Mouse (Mus musculus): ENCODE data around the gene Ube2h. TPM values are rescaled to one million over a fixed set of nuclear protein-coding genes. Genes with fewer than 3 reads are reported as not detected.

Ube2h gene
- polyA plus RNA-seq, 1 experiment from 2014 or later, result 58.4 TPM

GRCm38 (mm10) chr6:30272338-30272905 is 31.9 kb downstream of the Ube2h start:
- Histone ChIP-seq H3K4me2 (no peak overlapping the region), H3K9ac (ENCODE audit: low read depth, low read length) (no peak overlapping the region), H3K36me3 (ENCODE audit: control insufficient read depth, insufficient read depth, low read length) (peaks cover 14% of the 10 kb centered on the region), H3K27me3 (ENCODE audit: control insufficient read depth, insufficient read depth, low read length) (no peaks in the 10 kb centered on the region), H3K4me1 (ENCODE audit: control insufficient read depth, insufficient read depth, low read length) (peaks cover 39% of the 10 kb centered on the region), H3K4me3 (ENCODE audit: low read depth, low read length) (no peak overlapping the region), H3K27ac (ENCODE audit: low read depth, low read length) (0 out of 2 replicates have a peak overlapping the region, but pooled peaks have one; percentile 29), H3K9me3 (replicated peaks; ENCODE audit: control insufficient read depth, low read length) (no peaks in the 10 kb centered on the region)
- 87% methylated on average over 11 of the region's 11 CpGs for WGBS (ENCODE audit: insufficient replicate concordance)
- no peak for ATAC-seq (replicated peaks; ENCODE audit: insufficient number of reproducible peaks, low FRiP score, low TSS enrichment)

- Histone ChIP-seq H3K4me3 (ENCODE audit: low read depth, low read length) (no peak overlapping the region), H3K36me3 (ENCODE audit: control insufficient read depth, insufficient read depth, low read length) (peaks cover 22% of the 10 kb centered on the region), H3K4me2 (no peak overlapping the region), H3K9me3 (replicated peaks; ENCODE audit: control insufficient read depth, low read length) (no peaks in the 10 kb centered on the region), H3K27ac (ENCODE audit: low read depth, low read length) (no peak overlapping the region), H3K27me3 (ENCODE audit: control insufficient read depth, insufficient read depth, low read length) (no peaks in the 10 kb centered on the region), H3K9ac (ENCODE audit: low read depth, low read length) (no peak overlapping the region), H3K4me1 (ENCODE audit: control insufficient read depth, insufficient read depth, low read length) (peaks cover 26% of the 10 kb centered on the region)
- ATAC-seq (replicated peaks; ENCODE audit: insufficient number of reproducible peaks, low FRiP score, low TSS enrichment), result no peak
- WGBS (ENCODE audit: insufficient replicate concordance), result 56% methylated on average over 5 of the region's 5 CpGs
Observed at GRCm38 (mm10) chr6:30269846-30270245, 34.5 kb downstream of the Ube2h start.

DNA sequence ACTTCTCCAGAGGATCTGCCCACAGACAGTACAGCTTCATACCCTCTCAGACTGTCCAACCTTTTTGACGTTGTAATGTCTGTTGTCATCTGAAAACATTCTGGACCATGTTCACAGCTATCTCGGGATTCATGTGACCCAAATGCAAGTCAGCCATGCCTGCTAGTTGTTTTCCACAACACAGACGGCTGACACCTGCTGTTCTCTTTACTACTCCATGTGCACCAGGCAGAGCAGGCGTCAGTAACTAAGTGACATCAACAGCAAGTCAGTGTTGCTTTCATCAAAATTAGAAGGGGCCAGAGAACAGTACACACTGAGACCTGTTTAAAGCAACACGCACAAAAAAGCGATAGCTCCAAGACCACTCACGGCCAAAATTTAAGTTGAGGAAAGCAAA is 36.9 kb downstream of the Ube2h start:
- Histone ChIP-seq H3K4me1 (ENCODE audit: control insufficient read depth, insufficient read depth, low read length) (peaks cover 25% of the 10 kb centered on the region), H3K36me3 (ENCODE audit: control insufficient read depth, insufficient read depth, low read length) (peaks cover 20% of the 10 kb centered on the region), H3K4me2 (no peak overlapping the region), H3K27ac (ENCODE audit: low read depth, low read length) (no peak overlapping the region), H3K9me3 (replicated peaks; ENCODE audit: control insufficient read depth, low read length) (no peaks in the 10 kb centered on the region), H3K9ac (ENCODE audit: low read depth, low read length) (no peak overlapping the region), H3K27me3 (ENCODE audit: control insufficient read depth, insufficient read depth, low read length) (no peaks in the 10 kb centered on the region), H3K4me3 (ENCODE audit: low read depth, low read length) (no peak overlapping the region)
- WGBS (ENCODE audit: insufficient replicate concordance), result 86% methylated on average over 7 of the region's 7 CpGs
- ATAC-seq (replicated peaks; ENCODE audit: insufficient number of reproducible peaks, low FRiP score, low TSS enrichment), result no peak

DNA sequence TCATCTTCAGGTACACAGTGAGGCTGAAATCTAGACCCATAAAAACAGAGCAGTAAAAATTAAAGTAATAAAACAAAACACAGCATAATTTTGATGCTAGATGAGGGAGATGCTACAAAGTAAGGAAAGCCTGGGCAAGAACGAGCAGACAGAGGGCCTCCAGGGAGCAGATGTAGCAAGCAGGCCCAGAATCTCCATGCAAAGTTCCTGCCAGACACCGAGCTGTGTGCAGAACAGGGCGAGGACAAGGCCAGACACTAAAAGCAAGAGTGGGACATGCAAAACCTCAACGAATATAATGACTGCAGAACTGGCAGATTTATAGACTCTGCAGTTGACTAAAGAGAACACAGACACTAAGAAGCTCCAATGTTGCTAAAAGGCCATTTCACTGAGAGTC is 38.9 kb downstream of the Ube2h start:
- Histone ChIP-seq H3K9me3 (replicated peaks; ENCODE audit: control insufficient read depth, low read length) (no peaks in the 10 kb centered on the region), H3K4me3 (ENCODE audit: low read depth, low read length) (no peak overlapping the region), H3K9ac (ENCODE audit: low read depth, low read length) (no peak overlapping the region), H3K4me1 (ENCODE audit: control insufficient read depth, insufficient read depth, low read length) (peaks cover 33% of the 10 kb centered on the region), H3K4me2 (no peak overlapping the region), H3K36me3 (ENCODE audit: control insufficient read depth, insufficient read depth, low read length) (peaks cover 20% of the 10 kb centered on the region), H3K27ac (ENCODE audit: low read depth, low read length) (no peak overlapping the region), H3K27me3 (ENCODE audit: control insufficient read depth, insufficient read depth, low read length) (no peaks in the 10 kb centered on the region)
- WGBS (ENCODE audit: insufficient replicate concordance), result 85% methylated on average over 4 of the region's 4 CpGs
- no peak for ATAC-seq (replicated peaks; ENCODE audit: insufficient number of reproducible peaks, low FRiP score, low TSS enrichment)

DNA sequence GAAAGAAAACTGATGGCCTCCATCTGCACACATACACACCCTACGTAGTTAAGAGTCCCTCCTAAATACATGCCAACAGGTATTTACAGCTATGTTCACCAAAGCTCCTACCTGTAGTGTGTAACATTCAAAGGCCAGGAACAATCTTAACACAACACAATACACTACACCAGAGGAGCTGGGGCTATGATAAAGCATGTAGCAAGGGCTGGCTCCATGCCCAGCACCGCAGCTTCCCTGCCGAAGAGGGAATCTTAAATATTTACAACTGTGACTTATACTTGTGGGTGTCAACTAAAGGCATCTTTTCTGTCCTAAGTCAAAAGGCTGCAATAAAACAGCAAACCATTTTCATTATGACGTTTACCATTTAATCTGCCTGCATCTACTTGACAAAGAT is 41.3 kb downstream of the Ube2h start:
- WGBS (ENCODE audit: insufficient replicate concordance), result 70% methylated on average over 4 of the region's 4 CpGs
- Histone ChIP-seq H3K4me1 (ENCODE audit: control insufficient read depth, insufficient read depth, low read length) (peaks cover 24% of the 10 kb centered on the region), H3K9me3 (replicated peaks; ENCODE audit: control insufficient read depth, low read length) (no peaks in the 10 kb centered on the region), H3K27ac (ENCODE audit: low read depth, low read length) (no peak overlapping the region), H3K4me3 (ENCODE audit: low read depth, low read length) (no peak overlapping the region), H3K27me3 (ENCODE audit: control insufficient read depth, insufficient read depth, low read length) (no peaks in the 10 kb centered on the region), H3K36me3 (ENCODE audit: control insufficient read depth, insufficient read depth, low read length) (peaks cover 30% of the 10 kb centered on the region), H3K4me2 (no peak overlapping the region), H3K9ac (ENCODE audit: low read depth, low read length) (no peak overlapping the region)
- ATAC-seq (replicated peaks; ENCODE audit: insufficient number of reproducible peaks, low FRiP score, low TSS enrichment), result no peak

- no peaks in the 10 kb centered on the region for H3K27me3 ChIP-seq (ENCODE audit: control insufficient read depth, insufficient read depth, low read length)
- H3K4me2 ChIP-seq, result no peak overlapping the region
- H3K9ac ChIP-seq (ENCODE audit: low read depth, low read length), result no peak overlapping the region
- ATAC-seq (replicated peaks; ENCODE audit: insufficient number of reproducible peaks, low FRiP score, low TSS enrichment), result no peak
- H3K36me3 ChIP-seq (ENCODE audit: control insufficient read depth, insufficient read depth, low read length), result peaks cover 16% of the 10 kb centered on the region
- H3K9me3 ChIP-seq (replicated peaks; ENCODE audit: control insufficient read depth, low read length), result no peaks in the 10 kb centered on the region
- no peak overlapping the region for H3K4me3 ChIP-seq (ENCODE audit: low read depth, low read length)
- H3K27ac ChIP-seq (ENCODE audit: low read depth, low read length), result no peak overlapping the region
- peaks cover 21% of the 10 kb centered on the region for H3K4me1 ChIP-seq (ENCODE audit: control insufficient read depth, insufficient read depth, low read length)
- 89% methylated on average over 6 of the region's 6 CpGs for WGBS (ENCODE audit: insufficient replicate concordance)
Observed at GRCm38 (mm10) chr6:30259271-30259670, 45.1 kb downstream of the Ube2h start.

GRCm38 (mm10) chr6:30257962-30258361 is 46.4 kb downstream of the Ube2h start:
- no peak overlapping the region for H3K4me3 ChIP-seq (ENCODE audit: low read depth, low read length)
- H3K9me3 ChIP-seq (replicated peaks; ENCODE audit: control insufficient read depth, low read length), result no peaks in the 10 kb centered on the region
- peaks cover 13% of the 10 kb centered on the region for H3K4me1 ChIP-seq (ENCODE audit: control insufficient read depth, insufficient read depth, low read length)
- no peaks in the 10 kb centered on the region for H3K27me3 ChIP-seq (ENCODE audit: control insufficient read depth, insufficient read depth, low read length)
- H3K27ac ChIP-seq (ENCODE audit: low read depth, low read length), result no peak overlapping the region
- peaks cover 16% of the 10 kb centered on the region for H3K36me3 ChIP-seq (ENCODE audit: control insufficient read depth, insufficient read depth, low read length)
- no peak overlapping the region for H3K9ac ChIP-seq (ENCODE audit: low read depth, low read length)
- H3K4me2 ChIP-seq, result no peak overlapping the region
- no peak for ATAC-seq (replicated peaks; ENCODE audit: insufficient number of reproducible peaks, low FRiP score, low TSS enrichment)
- 78% methylated on average over 1 of the region's 1 CpGs for WGBS (ENCODE audit: insufficient replicate concordance)

DNA sequence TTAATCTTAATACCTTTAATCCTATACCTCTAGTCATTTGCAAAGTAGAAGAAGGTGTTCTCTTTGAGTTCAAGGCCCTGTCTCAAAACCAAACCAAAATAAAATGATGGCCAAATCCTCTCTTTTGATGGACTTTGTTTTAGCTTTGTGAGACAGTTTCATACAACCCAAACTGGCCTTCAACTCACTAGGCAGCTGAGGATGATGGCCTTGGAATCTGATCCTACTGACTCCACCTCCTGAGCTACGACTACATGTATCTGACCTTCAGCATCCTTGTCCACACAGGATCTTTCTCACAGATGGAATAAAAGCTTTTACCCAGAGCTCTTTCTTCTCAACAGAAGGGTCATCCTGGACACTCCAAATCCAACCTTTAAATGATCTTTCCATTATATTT is 48.5 kb downstream of the Ube2h start:
- Histone ChIP-seq H3K4me3 (ENCODE audit: low read depth, low read length) (no peak overlapping the region), H3K4me2 (no peak overlapping the region), H3K27me3 (ENCODE audit: control insufficient read depth, insufficient read depth, low read length) (no peaks in the 10 kb centered on the region), H3K36me3 (ENCODE audit: control insufficient read depth, insufficient read depth, low read length) (peaks cover 25% of the 10 kb centered on the region), H3K9me3 (replicated peaks; ENCODE audit: control insufficient read depth, low read length) (no peaks in the 10 kb centered on the region), H3K4me1 (ENCODE audit: control insufficient read depth, insufficient read depth, low read length) (no peaks in the 10 kb centered on the region), H3K27ac (ENCODE audit: low read depth, low read length) (no peak overlapping the region), H3K9ac (ENCODE audit: low read depth, low read length) (no peak overlapping the region)
- WGBS (ENCODE audit: insufficient replicate concordance), result 74% methylated on average over 1 of the region's 1 CpGs
- no peak for ATAC-seq (replicated peaks; ENCODE audit: insufficient number of reproducible peaks, low FRiP score, low TSS enrichment)

DNA sequence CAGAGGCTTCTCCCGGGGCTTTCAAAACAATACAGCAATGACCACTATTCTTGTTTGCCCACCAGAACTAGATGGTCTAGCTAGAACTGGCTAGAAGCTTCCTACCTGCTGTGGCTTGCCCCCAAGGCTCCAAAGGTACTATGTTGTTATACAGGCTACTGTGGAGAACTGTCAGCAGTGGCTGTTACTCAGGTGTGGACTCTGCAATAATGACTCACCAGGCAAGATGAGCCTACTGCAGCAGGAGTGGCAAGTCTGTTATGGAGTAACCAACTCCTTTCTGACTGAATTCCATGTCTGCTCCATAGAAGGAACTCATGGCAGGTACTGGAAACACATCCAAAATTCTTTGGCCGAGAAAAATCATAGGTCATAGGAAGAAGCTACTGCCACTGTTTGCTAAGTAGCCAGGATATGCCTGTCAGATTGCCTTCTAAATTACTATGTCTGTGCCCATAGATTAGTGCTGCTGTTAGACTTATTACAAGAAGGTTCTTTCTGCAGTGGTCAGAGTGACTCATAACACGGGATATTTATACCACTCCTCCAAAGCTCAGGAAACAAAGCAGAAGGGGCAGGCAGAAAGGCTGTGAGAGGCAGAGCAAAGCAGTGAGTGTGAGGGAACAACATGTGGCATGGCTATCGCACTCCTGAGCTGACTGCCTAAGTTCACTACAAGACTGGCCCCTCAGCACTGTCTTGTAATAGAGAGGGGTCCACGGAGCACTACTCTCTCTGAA is 51.9 kb downstream of the Ube2h start:
- Histone ChIP-seq H3K27ac (ENCODE audit: low read depth, low read length) (no peak overlapping the region), H3K9me3 (replicated peaks; ENCODE audit: control insufficient read depth, low read length) (no peaks in the 10 kb centered on the region), H3K27me3 (ENCODE audit: control insufficient read depth, insufficient read depth, low read length) (no peaks in the 10 kb centered on the region), H3K4me3 (ENCODE audit: low read depth, low read length) (no peak overlapping the region), H3K9ac (ENCODE audit: low read depth, low read length) (no peak overlapping the region), H3K4me1 (ENCODE audit: control insufficient read depth, insufficient read depth, low read length) (no peaks in the 10 kb centered on the region; the same call in 1 of the 2 replicates), H3K4me2 (no peak overlapping the region), H3K36me3 (ENCODE audit: control insufficient read depth, insufficient read depth, low read length) (peaks cover 11% of the 10 kb centered on the region)
- WGBS (ENCODE audit: insufficient replicate concordance), result 75% methylated on average over 5 of the region's 5 CpGs
- ATAC-seq (replicated peaks; ENCODE audit: insufficient number of reproducible peaks, low FRiP score, low TSS enrichment), result no peak

All from heart, embryonic 11.5 days (tissue).